Mouse (Mus musculus): ENCODE results near the gene Ryk.
"Not testable (repeated sequence)": the region's sequence is repeated elsewhere in the genome, so short reads cannot be mapped to it uniquely, and the experiment has no call there.

Ryk gene

DNA sequence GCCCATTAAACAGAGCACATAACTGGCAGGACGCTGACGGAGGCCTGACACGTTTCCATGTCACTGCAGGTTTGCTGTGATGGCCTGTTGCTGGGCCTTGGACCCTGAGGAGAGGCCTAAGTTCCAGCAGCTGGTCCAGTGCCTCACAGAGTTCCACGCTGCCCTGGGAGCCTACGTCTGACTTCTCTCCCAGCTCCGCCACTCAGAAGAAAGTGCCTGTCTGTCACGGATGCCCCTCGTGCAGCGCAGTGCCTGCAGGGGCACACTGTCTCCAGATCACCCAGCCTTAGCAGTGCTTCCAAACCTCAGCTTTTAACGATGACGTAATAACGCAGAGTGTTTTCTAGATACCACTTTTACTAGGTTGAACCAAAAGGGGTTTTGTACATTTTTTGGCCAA, 72.1 kb downstream of the Ryk start:
- no peak for DNase-seq (ENCODE audit: low spot score)

DNA sequence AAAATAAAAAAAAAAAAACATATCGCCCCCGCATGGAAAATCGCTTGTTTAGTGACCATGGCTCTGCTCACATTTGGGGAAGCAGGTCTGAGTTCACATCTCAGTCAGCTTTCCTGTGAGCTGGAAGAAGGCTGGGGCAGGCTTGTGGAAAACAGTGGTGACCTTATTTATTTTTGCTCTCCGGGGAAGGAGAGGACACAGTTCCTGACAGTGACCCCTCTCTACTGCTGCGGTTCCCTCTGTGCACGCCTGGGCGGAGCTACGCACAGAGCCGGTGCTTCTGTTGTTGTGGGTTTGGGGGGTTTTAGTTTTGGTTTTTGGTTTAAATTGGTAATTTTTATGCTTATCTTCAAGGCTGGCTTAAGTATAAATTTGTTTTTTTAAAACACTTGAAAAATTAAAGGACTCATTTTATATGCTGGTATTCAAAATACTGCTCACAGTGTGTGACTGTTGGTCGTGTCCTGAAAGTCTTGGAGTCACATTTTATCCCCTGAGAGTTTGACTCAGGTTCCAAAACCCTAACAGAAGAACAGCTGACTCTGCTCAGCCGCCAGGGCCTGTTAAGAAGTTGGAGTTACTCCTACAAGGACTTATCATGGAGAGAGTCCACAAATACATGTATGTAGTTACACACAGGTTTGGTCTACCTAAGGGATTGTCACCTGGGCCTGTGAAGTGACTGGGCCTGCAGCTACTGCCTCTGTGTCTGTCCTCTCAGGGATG, 73.0 kb downstream of the Ryk start:
- no peak for DNase-seq (ENCODE audit: low spot score)

DNA sequence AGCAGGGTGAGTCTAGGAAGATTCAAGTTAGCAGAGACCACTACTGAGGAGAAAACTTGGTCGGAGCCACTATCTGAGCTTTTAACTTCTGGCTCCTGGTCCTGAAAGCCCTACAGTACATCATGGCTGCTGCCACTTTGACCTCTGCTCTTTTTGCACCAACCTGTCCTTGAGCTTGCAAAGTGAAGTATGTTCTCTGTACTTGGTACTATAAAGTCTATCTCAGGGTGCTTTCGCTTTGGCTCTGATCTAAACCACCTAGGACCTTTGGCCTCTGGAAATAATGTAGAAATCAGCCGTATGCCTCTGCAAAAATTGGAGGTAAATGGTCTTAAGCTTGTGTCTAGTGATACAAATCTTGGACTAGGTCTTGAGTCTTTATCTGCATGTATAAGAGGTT, 76.8 kb downstream of the Ryk start:
- no peak for DNase-seq (ENCODE audit: low spot score)

DNA sequence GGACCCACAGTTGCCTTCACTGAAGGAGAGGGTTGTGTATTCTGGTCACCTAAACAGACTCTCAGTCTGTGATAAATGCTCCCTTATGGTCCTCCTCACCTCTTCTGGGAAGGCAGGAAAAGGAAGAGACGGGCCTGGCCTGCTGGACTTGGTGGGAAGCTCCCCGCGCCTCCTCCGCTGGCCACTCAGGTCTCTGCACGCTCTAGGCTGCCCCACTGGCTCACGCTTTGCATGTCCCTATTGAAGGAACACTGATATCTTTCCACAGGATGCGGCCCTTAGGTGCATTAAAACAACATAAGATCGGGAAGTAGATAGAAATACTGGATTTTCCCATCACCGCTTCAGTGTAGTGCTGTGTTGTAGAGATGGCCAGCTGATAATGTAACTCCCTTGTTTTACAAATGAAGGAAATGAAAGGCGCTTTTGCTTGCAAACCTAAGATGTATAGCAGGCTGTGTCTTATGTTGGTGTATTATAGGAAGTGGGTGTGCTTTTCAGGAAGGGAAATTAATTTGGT, 77.9 kb downstream of the Ryk start:
- no peak for DNase-seq (ENCODE audit: low spot score)

DNA sequence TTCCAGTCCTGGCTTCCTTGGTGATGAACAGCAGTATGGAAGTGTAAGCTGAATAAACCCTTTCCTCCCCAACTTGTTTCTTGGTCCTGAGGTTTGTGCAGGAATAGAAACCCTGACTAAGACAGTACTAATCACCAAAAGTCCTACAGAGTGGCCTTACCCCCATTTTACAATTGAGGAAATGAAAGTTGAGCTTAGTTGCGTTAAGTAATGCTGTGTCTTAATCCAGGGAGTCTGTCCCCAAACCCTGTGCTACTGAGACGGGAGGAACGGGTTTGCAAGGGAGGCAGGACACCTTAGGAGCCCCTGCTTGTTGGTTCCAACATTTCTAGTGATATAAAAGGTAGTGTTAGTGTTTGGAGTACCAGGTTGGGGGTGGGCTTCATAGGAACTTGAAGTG, 78.9 kb downstream of the Ryk start:
- not testable (repeated sequence) for DNase-seq (ENCODE audit: low spot score)

DNA sequence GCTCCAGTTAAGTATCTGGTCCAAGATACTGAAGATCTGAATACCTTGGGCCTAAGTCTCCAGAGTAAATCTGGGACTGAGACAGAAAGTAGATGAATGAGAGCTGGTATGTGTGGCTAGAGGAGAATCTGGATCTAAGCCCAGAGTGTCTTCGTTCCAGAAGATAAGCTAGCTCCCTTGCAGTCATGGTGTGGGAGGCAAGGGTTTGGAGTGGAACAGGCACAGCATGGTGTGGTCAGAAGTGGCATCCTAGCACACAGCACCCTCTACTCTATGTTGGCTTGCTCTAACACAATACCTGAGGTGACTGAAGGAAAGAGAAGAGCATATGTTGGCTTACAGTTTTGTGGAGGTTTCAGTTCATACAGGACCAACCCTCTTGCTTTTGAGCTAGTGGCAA, 79.9 kb downstream of the Ryk start:
- no peak for DNase-seq (ENCODE audit: low spot score)

DNA sequence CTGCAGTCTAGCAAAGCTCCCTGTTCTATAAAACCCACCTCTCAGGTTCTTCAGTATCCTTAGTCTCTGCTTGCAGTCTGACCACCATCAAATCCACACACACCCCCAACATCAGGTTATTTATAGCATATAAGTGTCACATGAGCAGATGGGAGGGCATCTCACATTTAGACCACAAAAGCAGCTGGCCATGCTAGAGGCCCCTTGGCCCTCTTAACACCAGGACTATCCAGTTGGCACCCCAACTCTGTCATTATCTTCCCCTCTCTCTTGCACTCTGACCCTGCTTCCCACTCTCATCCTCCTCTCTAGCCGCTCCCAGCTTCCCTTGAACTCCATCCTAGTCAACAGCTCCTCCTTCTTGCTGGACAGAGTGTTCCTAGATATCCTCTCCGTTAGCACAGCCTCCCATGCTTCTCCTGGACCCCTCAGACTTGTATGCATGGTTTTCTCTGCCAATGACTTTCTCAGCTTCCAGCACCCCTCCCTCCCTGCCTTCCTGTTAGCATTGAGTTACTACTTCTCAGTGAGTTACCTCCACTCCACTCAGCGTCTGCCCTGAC, 80.7 kb downstream of the Ryk start:
- DNase-seq (ENCODE audit: low spot score) = no peak

DNA sequence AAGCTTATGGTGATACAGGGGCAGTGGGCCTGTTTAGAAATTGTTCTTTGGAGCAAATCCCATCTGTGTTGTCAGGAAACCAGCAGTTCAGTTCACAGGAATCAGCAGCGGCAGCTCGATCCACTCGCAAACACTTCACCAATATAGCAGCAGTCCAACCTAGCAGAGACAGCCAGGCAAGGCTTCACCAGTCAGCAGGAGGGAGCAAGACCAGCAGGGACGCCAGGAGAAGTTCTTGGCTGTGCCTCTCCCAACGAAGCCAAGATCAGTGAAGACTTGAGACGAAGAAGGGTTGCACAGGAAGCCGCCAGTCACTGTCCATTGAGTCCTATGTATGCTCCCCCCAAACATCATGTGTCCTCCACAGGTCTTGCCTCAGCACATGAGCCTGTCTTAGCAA, 81.4 kb downstream of the Ryk start:
- DNase-seq (ENCODE audit: low spot score) = no peak

DNA sequence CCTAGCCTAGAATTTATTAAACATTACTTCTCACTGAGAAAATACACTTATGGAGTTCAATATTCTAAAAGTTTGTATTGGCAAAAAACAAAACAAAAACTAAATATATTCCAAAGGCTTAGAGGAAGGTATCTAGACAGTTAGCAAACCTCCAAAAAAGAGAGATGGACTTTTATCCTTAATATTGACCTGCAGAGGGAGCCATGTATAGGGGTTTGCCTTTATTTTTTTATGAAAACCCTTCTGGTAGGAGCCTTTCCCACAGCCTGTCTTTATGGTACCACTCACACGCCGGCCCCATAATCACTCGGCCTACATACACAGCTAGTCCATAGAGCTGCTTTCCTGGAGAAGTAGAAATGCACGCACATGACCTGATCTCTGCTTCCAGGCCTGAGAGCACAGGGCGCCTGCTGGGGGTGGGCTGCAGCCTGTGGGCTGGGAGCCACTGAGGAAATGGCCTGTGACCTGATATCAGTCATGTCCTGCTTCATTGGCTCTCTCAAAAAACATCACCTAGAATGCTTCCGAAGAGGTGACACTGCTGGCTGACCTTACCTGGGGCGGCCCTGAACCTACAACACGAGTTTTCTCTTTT, 82.9 kb downstream of the Ryk start:
- DNase-seq (ENCODE audit: low spot score) = peak; percentile 19

DNA sequence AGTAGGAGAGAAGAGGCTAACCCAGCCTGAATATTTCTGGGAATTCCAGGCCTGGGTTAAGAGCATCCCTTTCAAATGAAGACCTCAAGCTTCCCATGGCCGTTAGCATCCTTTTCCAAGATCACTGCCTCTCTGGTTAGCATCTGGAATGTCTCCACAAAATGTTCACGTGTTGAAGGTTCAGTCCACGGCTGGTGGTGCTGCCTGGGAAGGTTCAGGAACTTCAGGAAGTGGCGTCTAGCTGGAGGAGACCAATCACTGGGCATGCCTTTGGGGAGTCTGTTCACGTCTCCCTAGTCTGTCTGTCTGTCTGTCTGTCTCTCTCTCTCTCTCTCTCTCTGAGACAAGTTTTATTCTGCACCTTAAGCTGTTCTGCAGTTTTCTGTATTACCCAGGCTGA, 84.8 kb downstream of the Ryk start:
- no peak for DNase-seq (ENCODE audit: low spot score)

DNA sequence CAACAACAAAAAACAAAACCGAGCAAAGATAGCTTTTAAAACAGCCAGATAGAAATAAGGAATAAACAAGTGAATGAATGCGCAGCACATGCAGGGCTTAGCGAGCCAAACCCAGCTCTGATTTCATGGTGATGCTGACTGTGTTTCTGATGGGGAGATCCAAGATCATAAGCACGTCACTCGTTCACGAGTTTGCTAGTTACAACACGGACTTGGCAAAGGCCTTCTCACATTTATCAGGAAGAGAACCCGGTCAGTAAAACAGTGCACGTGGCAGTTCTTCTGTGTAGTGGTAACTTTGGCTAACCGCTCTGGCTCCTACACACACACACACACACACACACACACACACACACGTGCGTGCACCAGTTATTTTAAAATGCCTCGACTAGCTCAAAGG, 87.1 kb downstream of the Ryk start:
- no peak for DNase-seq (ENCODE audit: low spot score)

DNA sequence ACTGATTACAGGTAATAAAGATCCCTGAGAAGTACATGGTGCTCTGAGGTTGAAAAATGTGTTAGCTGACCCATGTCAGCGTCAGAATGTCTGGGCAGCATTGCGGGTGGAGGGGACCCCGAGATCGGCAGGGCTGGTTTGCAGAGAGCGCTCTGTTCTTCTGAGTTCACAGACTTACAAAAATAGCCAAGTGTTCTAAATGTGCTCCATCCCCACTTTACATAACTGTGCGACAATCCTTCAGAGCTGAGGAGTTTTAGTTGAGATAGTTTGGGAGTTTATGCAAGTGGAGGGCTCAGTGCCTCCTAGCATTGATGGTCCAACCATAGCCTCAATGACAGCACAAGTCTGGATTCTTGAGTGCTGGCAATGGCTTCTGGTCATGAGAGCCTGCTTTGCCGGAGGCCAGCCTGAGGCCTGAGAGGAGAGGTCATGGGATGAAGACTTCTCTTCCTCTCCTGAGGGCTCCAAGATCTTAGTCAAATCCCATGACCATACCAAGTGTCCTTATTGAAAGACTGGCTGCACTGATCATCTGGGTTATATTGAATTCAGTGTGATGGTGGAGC, 88.2 kb downstream of the Ryk start:
- DNase-seq (ENCODE audit: low spot score) = no peak

DNA sequence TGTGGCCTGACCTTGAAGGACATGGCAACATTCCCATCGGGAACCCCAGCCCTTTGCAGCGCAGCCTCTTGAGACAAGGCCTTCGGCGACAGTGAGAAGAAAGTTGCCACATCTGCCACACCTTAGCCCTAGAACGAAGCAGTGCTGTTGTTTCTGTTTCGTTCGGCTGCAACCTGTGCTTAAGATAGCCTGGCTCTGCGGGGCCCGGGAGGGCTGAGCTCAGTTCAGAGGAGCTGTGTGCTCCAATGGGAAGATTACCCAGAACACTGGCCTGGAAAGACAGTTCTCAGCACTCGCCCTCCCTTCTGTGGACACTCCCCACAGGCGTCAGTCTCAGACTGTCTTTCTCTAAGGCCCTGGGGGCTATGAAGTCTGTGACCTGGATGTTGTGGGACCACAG, 89.1 kb downstream of the Ryk start:
- DNase-seq (ENCODE audit: low spot score) = no peak

DNA sequence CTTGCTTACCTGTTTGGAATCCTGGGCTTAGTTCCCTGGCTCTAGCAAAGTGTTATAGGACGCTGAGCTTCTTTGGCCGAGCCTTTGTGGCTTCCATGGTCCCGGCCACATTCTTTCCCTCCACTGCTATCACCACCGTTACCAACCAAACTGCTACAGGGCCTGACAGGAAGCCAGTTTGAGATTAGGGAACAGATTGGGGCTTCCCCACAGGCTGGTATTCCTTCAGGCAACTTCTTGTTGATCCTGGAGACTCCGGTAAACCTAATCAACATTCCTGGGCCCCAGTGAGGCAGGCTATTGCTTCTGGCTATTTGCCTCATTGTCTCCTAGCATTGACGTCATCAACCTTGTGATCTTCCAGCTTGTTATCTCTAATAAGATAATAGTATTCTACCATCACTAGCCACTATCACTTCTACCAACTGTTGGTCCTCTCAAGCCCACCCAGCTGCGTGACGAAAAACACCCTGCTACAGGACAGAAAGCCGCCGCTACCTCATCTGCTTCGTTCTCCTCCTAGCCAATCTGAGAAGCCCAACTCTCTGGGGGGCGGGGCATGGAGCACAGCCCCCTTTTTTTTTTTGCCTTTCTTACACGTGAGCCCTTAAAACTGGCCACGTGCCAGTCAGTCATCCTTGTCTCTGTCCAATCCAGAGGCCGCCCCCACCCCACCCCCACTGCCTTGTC, 90.1 kb downstream of the Ryk start:
- no peak for DNase-seq (ENCODE audit: low spot score)

DNA sequence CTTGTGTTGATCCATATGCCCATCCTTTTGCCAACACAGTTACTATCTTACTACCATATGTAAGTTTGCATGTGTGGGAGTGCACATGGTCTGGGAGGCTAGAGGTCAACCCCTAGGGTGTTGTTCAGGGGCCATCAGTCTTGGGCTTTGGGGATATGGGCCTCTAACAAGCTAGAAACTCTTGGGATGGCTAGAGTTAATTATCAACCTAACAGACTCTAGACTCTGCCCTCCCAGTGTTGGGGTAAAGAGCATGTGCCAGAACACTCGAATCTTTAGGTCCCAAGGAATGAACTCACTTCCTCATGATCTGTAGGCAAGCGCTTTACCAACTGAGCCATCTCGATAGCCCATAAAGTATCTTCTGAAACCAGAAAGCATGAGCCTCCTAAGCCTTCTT, 91.4 kb downstream of the Ryk start:
- no peak for DNase-seq (ENCODE audit: low spot score)

DNA sequence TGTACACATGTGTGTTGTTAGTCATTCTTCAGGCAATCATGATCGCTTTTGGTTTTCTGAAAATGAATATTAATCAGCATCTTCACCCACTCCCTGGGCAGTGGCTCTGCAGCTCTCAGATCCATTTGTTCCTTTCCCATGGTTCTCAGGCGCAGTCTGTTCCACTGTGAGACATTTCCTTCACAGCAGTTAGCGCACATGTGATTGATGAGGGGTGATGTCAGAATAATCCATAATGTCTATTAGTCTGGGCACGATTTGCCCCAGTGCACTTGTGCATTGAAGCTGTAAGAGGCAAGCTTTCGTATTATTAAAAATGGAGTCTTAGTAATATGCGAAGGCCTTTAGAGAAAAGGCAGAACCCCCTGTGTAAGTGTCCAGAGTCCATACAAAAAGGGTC, 95.1 kb downstream of the Ryk start:
- peak; percentile 54 for DNase-seq (ENCODE audit: low spot score)

DNA sequence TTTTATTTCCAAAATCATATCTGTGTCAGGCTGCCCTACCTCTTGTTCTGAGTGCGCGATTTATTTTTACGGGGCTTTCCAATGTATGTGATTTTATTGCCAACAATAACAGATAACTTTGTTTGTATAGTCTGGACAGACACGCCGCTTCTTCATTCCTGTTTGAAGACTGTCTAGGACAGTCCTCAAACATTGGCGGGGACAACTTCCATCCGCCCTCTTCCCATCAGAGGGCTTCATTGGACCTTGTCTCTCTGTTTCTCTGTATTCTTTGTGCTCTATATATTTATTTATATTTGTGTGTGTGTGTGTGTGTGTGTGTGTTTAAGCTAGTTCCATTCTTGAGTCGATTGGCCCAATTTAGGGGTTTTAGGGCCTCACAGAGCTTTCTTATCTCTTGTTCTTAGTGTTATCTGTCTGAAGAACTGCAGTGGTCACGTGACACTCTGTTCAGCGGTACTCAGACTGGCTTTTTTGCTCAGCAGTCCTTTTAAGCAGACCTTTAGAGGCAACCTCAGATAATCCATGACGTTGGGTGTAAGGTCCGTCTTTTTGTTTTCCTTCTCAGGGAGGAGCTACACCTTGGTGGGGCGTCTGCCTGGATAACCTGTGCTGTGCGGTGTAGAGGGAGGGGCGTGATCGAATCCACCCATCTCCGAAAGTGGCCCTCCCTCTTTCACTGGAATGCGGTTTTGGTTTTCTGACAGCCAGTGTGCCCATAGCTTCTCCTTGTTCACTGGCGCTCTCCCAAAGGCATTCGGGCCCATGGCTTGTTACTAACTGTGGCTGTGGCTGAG, 99.4 kb downstream of the Ryk start:
- DNase-seq (ENCODE audit: low spot score) = peak; percentile 39

DNA sequence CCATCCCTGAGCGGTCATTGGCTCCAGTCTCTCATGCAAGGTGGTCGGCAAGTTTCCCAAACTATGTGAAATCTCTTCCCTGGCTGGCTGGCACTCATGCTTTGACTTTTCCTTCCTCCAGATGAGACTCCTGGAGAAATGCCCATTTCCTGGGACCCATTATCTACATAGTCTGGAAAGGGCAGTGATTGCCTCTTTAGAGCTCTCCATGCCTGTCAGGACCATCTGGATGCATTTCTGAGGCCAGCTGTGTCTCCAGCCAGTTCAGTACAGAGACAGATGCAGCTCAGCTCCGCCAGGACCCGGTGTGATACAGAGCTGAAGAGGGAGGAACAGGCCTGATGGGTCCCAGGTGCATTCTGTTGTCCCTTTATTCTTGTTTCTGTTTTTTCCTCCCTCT, 107.5 kb downstream of the Ryk start:
- DNase-seq (ENCODE audit: low spot score) = no peak

DNA sequence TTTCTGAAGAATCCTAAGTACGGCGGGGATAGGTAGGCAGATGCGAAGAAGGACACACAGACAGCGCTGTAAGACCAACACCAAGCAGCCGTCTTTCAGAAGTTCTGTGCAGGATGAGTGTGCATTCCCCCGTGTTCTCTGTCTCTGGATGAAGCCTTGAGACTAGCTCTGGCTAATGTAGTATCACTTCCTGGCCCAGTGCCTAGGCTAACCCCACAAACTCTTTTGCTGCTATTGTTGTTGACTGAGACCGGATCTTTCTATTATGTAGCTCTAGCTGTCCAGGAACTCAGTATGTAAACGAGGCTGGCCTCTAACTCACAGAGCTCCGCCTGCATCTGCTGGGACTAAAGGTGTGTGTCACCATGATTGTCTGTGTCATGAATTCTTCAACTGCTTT, 110.2 kb downstream of the Ryk start:
- DNase-seq (ENCODE audit: low spot score) = no peak

DNA sequence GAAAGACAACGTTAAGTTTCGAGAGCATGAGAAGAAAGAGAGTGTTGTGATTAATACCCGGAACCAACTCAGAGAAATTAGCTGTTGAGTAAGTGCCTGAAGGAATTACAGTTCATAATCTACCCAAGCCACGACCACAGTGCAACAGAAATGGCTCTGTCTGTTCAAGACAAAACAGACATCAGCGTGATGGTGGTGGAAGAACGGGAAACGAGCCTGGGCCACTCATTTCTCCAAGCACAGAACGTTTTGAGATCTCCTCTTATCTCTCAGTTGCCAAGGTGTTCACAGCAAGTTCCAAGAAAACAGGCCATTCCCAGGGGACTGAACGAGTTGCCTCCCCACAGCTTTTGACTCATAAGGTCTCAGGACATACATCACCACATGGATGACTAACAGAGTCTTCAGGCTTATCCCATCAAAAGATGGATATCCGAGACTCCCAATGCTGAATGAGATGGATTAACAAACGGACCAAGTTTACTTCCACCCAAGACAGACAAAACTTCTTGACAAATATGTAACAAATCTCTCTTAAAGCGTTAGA, 111.8 kb downstream of the Ryk start:
- no peak for DNase-seq (ENCODE audit: low spot score)

DNA sequence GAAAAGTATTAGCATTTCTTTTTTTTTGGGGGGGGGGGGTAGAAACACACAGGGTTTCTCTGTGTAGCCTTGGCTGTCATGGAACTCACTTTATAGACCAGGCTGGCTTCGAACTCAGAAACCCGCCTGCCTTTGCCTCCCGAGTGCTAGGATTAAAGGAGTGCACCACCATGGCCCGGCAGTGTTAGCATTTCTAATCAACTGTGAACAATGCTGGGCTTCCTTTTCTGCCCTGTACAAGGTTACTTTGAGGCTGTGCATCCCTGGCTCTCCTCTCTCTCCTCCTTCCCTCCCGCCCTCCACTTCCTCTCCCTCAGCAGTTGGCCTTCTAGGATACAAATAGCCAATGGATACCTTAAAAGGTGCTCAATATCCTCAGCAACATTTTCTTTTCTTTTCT, 114.0 kb downstream of the Ryk start:
- no peak for DNase-seq (ENCODE audit: low spot score)

Data from embryo, embryonic 10.5 days (tissue).